Mouse (Mus musculus): Measurements from ENCODE around the gene Dact1. TPM values are rescaled to one million over a fixed set of nuclear protein-coding genes. Genes with fewer than 3 reads are reported as not detected.

Dact1 gene
- polyA plus RNA-seq, 1 experiment from 2014 or later: 38.7 TPM

Other genes starting within 250 kb of the Dact1 start
- not detected in 2 replicates for gene Tomm20l, start 198.5 kb upstream of the Dact1 start, polyA plus RNA-seq (2015; fragmentation: Nextera tagmentation; extraction: Ambion mirVana)
- gene Timm9, start 173.2 kb upstream of the Dact1 start, polyA plus RNA-seq (2015; fragmentation: Nextera tagmentation; extraction: Ambion mirVana): 89.4 and 92.6 TPM in 2 replicates
- gene 2700049A03Rik, start 173.0 kb upstream of the Dact1 start, polyA plus RNA-seq (2015; fragmentation: Nextera tagmentation; extraction: Ambion mirVana): 20.4 and 22.3 TPM in 2 replicates